In the genomic region with DNA sequence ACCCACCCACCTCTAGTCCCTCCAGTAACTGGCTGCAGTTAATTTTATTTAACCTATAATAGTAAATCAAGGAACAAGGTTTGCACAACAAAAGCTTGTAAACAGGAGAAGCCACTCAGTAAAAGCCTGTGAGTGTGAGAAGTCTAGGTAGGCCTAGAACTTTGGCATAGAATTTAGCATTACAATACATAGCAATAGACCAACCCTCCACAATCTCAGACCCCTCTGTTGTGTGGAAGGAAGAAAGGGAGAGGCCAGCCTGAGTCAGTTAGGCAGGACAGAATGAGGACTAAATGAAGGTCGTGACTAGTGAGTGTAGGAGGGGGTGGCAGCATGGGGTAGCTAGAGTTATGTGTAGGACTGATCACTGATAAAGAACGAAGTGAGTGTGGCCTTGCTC, we compare ENCODE assay signal across 25 mouse cellular contexts. TPM values are rescaled to one million over a fixed set of nuclear protein-coding genes. Genes with fewer than 3 reads are reported as not detected.
"Had no signal": no experiment of that assay in that cellular context is flagged by ENCODE, and none has a peak within 500 bp of the region (broad histone marks: within the 10 kb centered on the region; RNA-seq: fewer than 3 reads in every experiment).

No protein-coding gene starts in this region.

- H3K27ac ChIP-seq: midbrain, embryonic 13.5 days; midbrain, embryonic 15.5 days; neural tube, embryonic 12.5 days had no signal

- H3K4me2 ChIP-seq: lung, embryonic 14.5 days; midbrain, embryonic 11.5 days; midbrain, embryonic 13.5 days; midbrain, embryonic 15.5 days; neural tube, embryonic 12.5 days had no signal

- ATAC-seq: midbrain, embryonic 13.5 days; midbrain, embryonic 15.5 days had no signal

- H3K27me3 ChIP-seq: megakaryocyte, embryonic 14.5 days; midbrain, embryonic 13.5 days; midbrain, embryonic 15.5 days; neural tube, embryonic 12.5 days had no signal

- H3K9ac ChIP-seq: lung, embryonic 14.5 days; midbrain, embryonic 13.5 days; midbrain, embryonic 15.5 days; neural tube, embryonic 12.5 days had no signal

- H3K9me3 ChIP-seq: megakaryocyte, embryonic 14.5 days; midbrain, embryonic 13.5 days; midbrain, embryonic 15.5 days; neural tube, embryonic 12.5 days had no signal

- H3K4me3 ChIP-seq: megakaryocyte, embryonic 14.5 days; midbrain, embryonic 13.5 days; midbrain, embryonic 15.5 days; neural tube, embryonic 12.5 days had no signal

- H3K4me1 ChIP-seq: megakaryocyte, embryonic 14.5 days; midbrain, embryonic 13.5 days; midbrain, embryonic 15.5 days; neural tube, embryonic 12.5 days had no signal

- DNase-seq: lung, adult 18-20 months; lung, embryonic 14.5 days; lung, postnatal 10 days; lung, postnatal 4 days; retina, postnatal 1 day; right cerebral cortex, adult 18-20 months; right cerebral cortex, postnatal 25 days; right cerebral cortex, postnatal 4 days; spleen, adult 18-20 months; thymus, adult 2 months; thymus, postnatal 25 days; thymus, postnatal 4 days had no signal

RNA-seq across cellular contexts. Expression of gene Mybl2, which starts 22.7 kb away (rescaled TPM):
- total RNA-seq: monocyte, adult 5-6 weeks had no signal

RNA-seq across cellular contexts. Expression of gene Sgk2, which starts 44.6 kb away (rescaled TPM):
- total RNA-seq: midbrain, postnatal 0 days; monocyte, adult 5-6 weeks had no signal
- polyA plus RNA-seq: lung, embryonic 14.5 days; lung, embryonic 16.5 days; midbrain, embryonic 11.5 days; midbrain, embryonic 13.5 days; midbrain, postnatal 0 days; neural tube, embryonic 12.5 days; stomach, embryonic 14.5 days had no signal

RNA-seq across cellular contexts. Expression of gene Gtsf1l, which starts 55.9 kb away (rescaled TPM):
- total RNA-seq: midbrain, postnatal 0 days; monocyte, adult 5-6 weeks had no signal
- polyA plus RNA-seq: lung, embryonic 14.5 days; midbrain, embryonic 11.5 days; midbrain, embryonic 13.5 days; midbrain, embryonic 15.5 days; midbrain, postnatal 0 days; neural tube, embryonic 12.5 days; neural tube, embryonic 14.5 days; small intestine, adult 2 months; stomach, embryonic 14.5 days; stomach, embryonic 16.5 days; thymus, adult 2 months; urinary bladder, adult 2 months had no signal
